20 mouse cellular contexts compared by ENCODE assay signal in genomic region chr17:89340497-89341205, GRCm38 (mm10).
DNase-seq lines count a peak whose midpoint lies in the region; ATAC-seq lines count a peak whose summit lies in the region.
"Had no signal": no experiment of that assay in that cellular context is flagged by ENCODE, and none has a peak within 500 bp of the region (broad histone marks: within the 10 kb centered on the region; RNA-seq: fewer than 3 reads in every experiment).

No protein-coding gene starts in this region.

- ATAC-seq in forebrain, embryonic 12.5 days (ENCODE audit: low FRiP score): 0 out of 2 replicates have a peak, but pooled peaks have one; percentile 30
- ATAC-seq in hindbrain, embryonic 11.5 days (ENCODE audit: low FRiP score): peak; percentile 35; the same call in 1 of the 2 replicates
- no peak for ATAC-seq in hindbrain, embryonic 16.5 days
- 0 out of 2 replicates have a peak, but pooled peaks have one; percentile 43 for ATAC-seq in midbrain, embryonic 13.5 days
- ATAC-seq in midbrain, embryonic 16.5 days: no peak
- ATAC-seq in neural tube, embryonic 14.5 days (ENCODE audit: low read depth): peak; percentile 77
- ATAC-seq: activated CD4-positive, CD25-positive, alpha-beta regulatory T cell, adult 4 months; forebrain, embryonic 16.5 days; intestine, postnatal 0 days had no signal

- H3K36me3 ChIP-seq in forebrain, embryonic 12.5 days (replicated peaks): no peaks in the 10 kb centered on the region
- H3K36me3 ChIP-seq in forebrain, embryonic 10.5 days (replicated peaks): no peaks in the 10 kb centered on the region
- no peaks in the 10 kb centered on the region for H3K36me3 ChIP-seq in hindbrain, embryonic 11.5 days (ENCODE audit: control insufficient read depth, insufficient read depth, low read length)
- no peaks in the 10 kb centered on the region for H3K36me3 ChIP-seq in hindbrain, embryonic 16.5 days (ENCODE audit: control insufficient read depth, insufficient read depth, low read length)
- H3K36me3 ChIP-seq in midbrain, embryonic 13.5 days: no peaks in the 10 kb centered on the region
- H3K36me3 ChIP-seq in midbrain, embryonic 16.5 days (ENCODE audit: control insufficient read depth, insufficient read depth, low read length): no peaks in the 10 kb centered on the region
- H3K36me3 ChIP-seq in neural tube, embryonic 14.5 days (ENCODE audit: control insufficient read depth, insufficient read depth, low read length): no peaks in the 10 kb centered on the region

- 73% methylated on average over 8 of the region's 8 CpGs for WGBS in forebrain, embryonic 12.5 days
- WGBS in forebrain, embryonic 10.5 days: 86% methylated on average over 8 of the region's 8 CpGs
- WGBS in hindbrain, embryonic 11.5 days: 77% methylated on average over 8 of the region's 8 CpGs
- 56% methylated on average over 8 of the region's 8 CpGs for WGBS in hindbrain, embryonic 16.5 days
- 70% methylated on average over 8 of the region's 8 CpGs for WGBS in midbrain, embryonic 13.5 days
- WGBS in midbrain, embryonic 16.5 days: 63% methylated on average over 8 of the region's 8 CpGs
- 49% methylated on average over 8 of the region's 8 CpGs for WGBS in neural tube, embryonic 14.5 days

- no peak overlapping the region for H3K4me3 ChIP-seq in forebrain, embryonic 12.5 days (replicated peaks)
- H3K4me3 ChIP-seq in forebrain, embryonic 10.5 days: no peak overlapping the region
- no peak overlapping the region for H3K4me3 ChIP-seq in hindbrain, embryonic 11.5 days (ENCODE audit: low read depth, low read length)
- no peak overlapping the region for H3K4me3 ChIP-seq in hindbrain, embryonic 16.5 days (ENCODE audit: low read length)
- no peak overlapping the region for H3K4me3 ChIP-seq in midbrain, embryonic 13.5 days (replicated peaks)
- H3K4me3 ChIP-seq in midbrain, embryonic 16.5 days (ENCODE audit: low read depth, low read length): no peak overlapping the region
- H3K4me3 ChIP-seq in neural tube, embryonic 14.5 days (ENCODE audit: low read depth, low read length): no peak overlapping the region

- H3K4me1 ChIP-seq in forebrain, embryonic 12.5 days: no peaks in the 10 kb centered on the region
- H3K4me1 ChIP-seq in forebrain, embryonic 10.5 days: no peaks in the 10 kb centered on the region
- no peaks in the 10 kb centered on the region for H3K4me1 ChIP-seq in hindbrain, embryonic 11.5 days (replicated peaks; ENCODE audit: control insufficient read depth, insufficient read depth, low read length)
- H3K4me1 ChIP-seq in hindbrain, embryonic 16.5 days (ENCODE audit: control insufficient read depth, insufficient read depth, low read depth, low read length): no peaks in the 10 kb centered on the region
- no peaks in the 10 kb centered on the region for H3K4me1 ChIP-seq in midbrain, embryonic 13.5 days (replicated peaks)
- no peaks in the 10 kb centered on the region for H3K4me1 ChIP-seq in midbrain, embryonic 16.5 days (ENCODE audit: control insufficient read depth, insufficient read depth, low read length)
- no peaks in the 10 kb centered on the region for H3K4me1 ChIP-seq in neural tube, embryonic 14.5 days (ENCODE audit: control insufficient read depth, insufficient read depth, low read length)

- H3K27ac ChIP-seq in forebrain, embryonic 12.5 days: no peak overlapping the region
- H3K27ac ChIP-seq in forebrain, embryonic 10.5 days: no peak overlapping the region
- H3K27ac ChIP-seq in hindbrain, embryonic 11.5 days (ENCODE audit: low read depth, low read length): no peak overlapping the region
- H3K27ac ChIP-seq in hindbrain, embryonic 16.5 days (ENCODE audit: low read depth, low read length): no peak overlapping the region
- no peak overlapping the region for H3K27ac ChIP-seq in midbrain, embryonic 13.5 days
- no peak overlapping the region for H3K27ac ChIP-seq in midbrain, embryonic 16.5 days (ENCODE audit: low read length)
- no peak overlapping the region for H3K27ac ChIP-seq in neural tube, embryonic 14.5 days (ENCODE audit: low read depth, low read length)

- DNase-seq in forebrain, embryonic 10.5 days (ENCODE audit: extremely low spot score, low spot score): no peak
- no peak for DNase-seq in hindbrain, embryonic 11.5 days (ENCODE audit: low spot score)
- no peak for DNase-seq in retina, embryonic 14.5 days (ENCODE audit: low spot score)
- DNase-seq: adrenal gland, adult 8-10 months; adrenal gland, postnatal 25 days; cerebellum, adult 18-20 months; cerebellum, adult 9-10 months; cerebellum, postnatal 14 days; gastrocnemius, postnatal 10 days; gastrocnemius, postnatal 36 days; heart, adult 11 months had no signal

- H3K9me3 ChIP-seq in forebrain, embryonic 12.5 days: no peaks in the 10 kb centered on the region
- no peaks in the 10 kb centered on the region; the same call in 1 of the 2 replicates for H3K9me3 ChIP-seq in forebrain, embryonic 10.5 days
- H3K9me3 ChIP-seq in hindbrain, embryonic 11.5 days (ENCODE audit: control insufficient read depth, low read length): no peaks in the 10 kb centered on the region
- no peaks in the 10 kb centered on the region for H3K9me3 ChIP-seq in hindbrain, embryonic 16.5 days (ENCODE audit: control insufficient read depth, low read length)
- H3K9me3 ChIP-seq in midbrain, embryonic 13.5 days: no peaks in the 10 kb centered on the region
- H3K9me3 ChIP-seq in midbrain, embryonic 16.5 days (replicated peaks; ENCODE audit: control insufficient read depth, low read length, poor library complexity, severe bottlenecking): no peaks in the 10 kb centered on the region
- H3K9me3 ChIP-seq in neural tube, embryonic 14.5 days (ENCODE audit: control insufficient read depth, low read length): no peaks in the 10 kb centered on the region

- no peaks in the 10 kb centered on the region for H3K27me3 ChIP-seq in forebrain, embryonic 12.5 days
- H3K27me3 ChIP-seq in forebrain, embryonic 10.5 days (ENCODE audit: poor library complexity, severe bottlenecking): no peaks in the 10 kb centered on the region
- H3K27me3 ChIP-seq in hindbrain, embryonic 11.5 days (ENCODE audit: control insufficient read depth, insufficient read depth, low read length): no peaks in the 10 kb centered on the region
- H3K27me3 ChIP-seq in hindbrain, embryonic 16.5 days (replicated peaks; ENCODE audit: control insufficient read depth, insufficient read depth, low read length): no peaks in the 10 kb centered on the region
- no peaks in the 10 kb centered on the region for H3K27me3 ChIP-seq in midbrain, embryonic 13.5 days
- no peaks in the 10 kb centered on the region for H3K27me3 ChIP-seq in midbrain, embryonic 16.5 days (ENCODE audit: control insufficient read depth, insufficient read depth, low read depth, low read length)
- H3K27me3 ChIP-seq in neural tube, embryonic 14.5 days (ENCODE audit: control insufficient read depth, insufficient read depth, low read length): no peaks in the 10 kb centered on the region

- H3K4me2 ChIP-seq in forebrain, embryonic 12.5 days: no peak overlapping the region
- no peak overlapping the region for H3K4me2 ChIP-seq in hindbrain, embryonic 11.5 days (replicated peaks; ENCODE audit: low read depth, low read length)
- no peak overlapping the region for H3K4me2 ChIP-seq in hindbrain, embryonic 16.5 days (ENCODE audit: low read length)
- no peak overlapping the region for H3K4me2 ChIP-seq in midbrain, embryonic 13.5 days (replicated peaks)
- no peak overlapping the region for H3K4me2 ChIP-seq in midbrain, embryonic 16.5 days (ENCODE audit: low read length)
- no peak overlapping the region for H3K4me2 ChIP-seq in neural tube, embryonic 14.5 days (ENCODE audit: low read depth, low read length)
- H3K4me2 ChIP-seq: heart, embryonic 11.5 days had no signal

- no peak overlapping the region for H3K9ac ChIP-seq in forebrain, embryonic 12.5 days
- H3K9ac ChIP-seq in hindbrain, embryonic 11.5 days (ENCODE audit: low read depth, low read length): no peak overlapping the region
- no peak overlapping the region for H3K9ac ChIP-seq in hindbrain, embryonic 16.5 days (ENCODE audit: low read depth, low read length)
- H3K9ac ChIP-seq in midbrain, embryonic 13.5 days (replicated peaks): no peak overlapping the region
- no peak overlapping the region for H3K9ac ChIP-seq in midbrain, embryonic 16.5 days (ENCODE audit: low read depth, low read length)
- no peak overlapping the region for H3K9ac ChIP-seq in neural tube, embryonic 14.5 days (replicated peaks; ENCODE audit: low read depth, low read length)

Comparison
In these comparisons a context has a peak if more than half of its experiments do, and no peak if none do; other contexts are left out.
1. ATAC-seq: peak in forebrain, embryonic 12.5 days (single experiment), hindbrain, embryonic 11.5 days (single experiment), midbrain, embryonic 13.5 days (single experiment) and neural tube, embryonic 14.5 days (single experiment); none in hindbrain, embryonic 16.5 days (single experiment) and midbrain, embryonic 16.5 days (single experiment).